Mouse (Mus musculus) kidney, embryonic 15.5 days (tissue): Measurements from ENCODE around the gene Spock2. TPM values are rescaled to one million over a fixed set of nuclear protein-coding genes. Genes with fewer than 3 reads are reported as not detected.
A peak's percentile ranks its signal among the peaks of the same experiment; 100 is the strongest.

Experiments used
- ATAC-seq: fragments of 200-750 bp; cut with Nextera tagmentation; replicated peaks from 2 replicates; pipeline ENCODE4 v1.8.0; 2017; ENCODE audit warnings: moderate TSS enrichment; ENCODE audit not compliant: low FRiP score
- H3K27ac ChIP-seq: fragments of 300-500 bp; sonication (generic); 2 replicates; pipeline ENCODE4 v1.5.1; 2015; ENCODE audit warnings: mild to moderate bottlenecking, inconsistent platforms
- H3K27me3 ChIP-seq: fragments of 300-500 bp; sonication (generic); 2 replicates; pipeline ENCODE4 v1.6.1; 2015; ENCODE audit warnings: inconsistent platforms
- H3K36me3 ChIP-seq: fragments of 300-500 bp; sonication (generic); 2 replicates; pipeline ENCODE4 v1.6.1; 2015; ENCODE audit warnings: inconsistent platforms
- H3K4me1 ChIP-seq: fragments of 300-500 bp; sonication (generic); 2 replicates; pipeline ENCODE4 v1.6.1; 2015; ENCODE audit warnings: inconsistent platforms
- H3K4me2 ChIP-seq: fragments of 300-500 bp; sonication (generic); 2 replicates; pipeline ENCODE4 v1.6.1; 2015; ENCODE audit warnings: moderate library complexity, mild to moderate bottlenecking, inconsistent platforms
- H3K4me3 ChIP-seq: fragments of 300-500 bp; sonication (generic); replicated peaks from 2 replicates; pipeline ENCODE4 v1.5.1; 2015; ENCODE audit warnings: mild to moderate bottlenecking, inconsistent platforms
- H3K9ac ChIP-seq: fragments of 300-500 bp; sonication (generic); 2 replicates; pipeline ENCODE4 v1.6.1; 2015; ENCODE audit warnings: mild to moderate bottlenecking, inconsistent platforms
- H3K9me3 ChIP-seq: fragments of 300-500 bp; sonication (generic); replicated peaks from 2 replicates; pipeline ENCODE4 v1.6.1; 2016; ENCODE audit warnings: inconsistent platforms
- whole genome bisulfite sequencing: fragments of 180-500 bp; shearing (Covaris S2); methylation state at CpG from one replicate; pipeline ENCODE4 v1.1.7; 2015; ENCODE audit warnings: mixed read lengths; 5-methylcytosine and 5-hydroxymethylcytosine counted together
- polyA plus RNA-seq: library from polyadenylated mRNA; unstranded; fragments of >200 nt; fragmentation: Nextera tagmentation; extraction: Ambion mirVana; gene quantifications from 2 replicates; pipeline ENCODE4 v1.2.1, GENCODE M21; 2015

Gene Spock2
- polyA plus RNA-seq, result 49.4 and 52.8 TPM in 2 replicates

DNA sequence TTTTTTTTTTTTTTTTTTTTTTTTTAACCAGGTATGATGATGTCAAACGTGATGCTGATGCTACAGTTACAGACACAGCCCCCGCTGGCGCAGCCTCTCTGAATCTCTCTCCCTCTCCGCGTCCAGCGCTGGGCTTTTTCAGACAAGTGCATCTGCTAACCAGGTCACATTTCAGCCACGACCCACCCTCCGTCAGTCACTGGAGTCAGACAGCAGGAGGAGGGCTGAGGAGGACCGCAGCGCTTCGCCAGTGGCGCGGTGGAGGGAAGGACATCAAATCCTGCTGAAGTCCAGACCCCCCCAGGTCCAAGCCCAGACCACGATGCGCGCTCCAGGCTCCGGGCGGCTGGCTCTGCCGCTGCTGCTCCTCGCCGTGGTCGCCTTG lies at the start of gene Spock2:
TSS of gene Spock2 (plus strand) at position 74 of the 385 bp plus-strand sequence.
- H3K27me3 ChIP-seq, result peaks cover 55% of the 10 kb centered on the region
- peaks cover 50% of the 10 kb centered on the region for H3K4me1 ChIP-seq
- H3K27ac ChIP-seq, result peak within 1 kb of the TSS; percentile 94
- 0% methylated on average over 22 of the region's 22 CpGs for WGBS
- no peaks in the 10 kb centered on the region for H3K36me3 ChIP-seq
- peak within 1 kb of the TSS; percentile 59 for H3K4me3 ChIP-seq
- H3K4me2 ChIP-seq, result peak within 1 kb of the TSS; percentile 93
- ATAC-seq, result peak; percentile 52
- H3K9ac ChIP-seq, result peak within 1 kb of the TSS; percentile 65
- H3K9me3 ChIP-seq, result no peaks in the 10 kb centered on the region

GRCm38 (mm10) chr10:60062173-60062572 lies 43.8 kb upstream of the Spock2 start:
- Histone ChIP-seq H3K27ac (peak overlapping the region; percentile 85), H3K9ac (no peak overlapping the region)
- 76% methylated on average over 5 of the region's 5 CpGs for WGBS

GRCm38 (mm10) chr10:60062931-60063330 lies 43.1 kb upstream of the Spock2 start:
- no peak; the same call in 1 of the 2 replicates for ATAC-seq
- peaks cover 3% of the 10 kb centered on the region; the same call in 1 of the 2 replicates for H3K36me3 ChIP-seq
- H3K4me1 ChIP-seq, result peaks cover 30% of the 10 kb centered on the region
- H3K4me3 ChIP-seq, result no peak overlapping the region
- 0 out of 2 replicates have a peak, but pooled peaks cover 2% of the 10 kb centered on the region for H3K9me3 ChIP-seq
- H3K27me3 ChIP-seq, result no peaks in the 10 kb centered on the region
- peak overlapping the region; percentile 85 for H3K27ac ChIP-seq
- H3K9ac ChIP-seq, result no peak overlapping the region
- no peak overlapping the region for H3K4me2 ChIP-seq
- 47% methylated on average over 5 of the region's 5 CpGs for WGBS

More at GRCm38 (mm10) chr10:60062173-60062572, 43.8 kb upstream of the Spock2 start:
- Histone ChIP-seq H3K4me3 (no peak overlapping the region), H3K9me3 (peaks cover 9% of the 10 kb centered on the region; the same call in 1 of the 2 replicates), H3K36me3 (peaks cover 8% of the 10 kb centered on the region), H3K27me3 (no peaks in the 10 kb centered on the region), H3K4me1 (peaks cover 30% of the 10 kb centered on the region), H3K4me2 (no peak overlapping the region)
- ATAC-seq, result peak; percentile 69

- 69% methylated on average over 3 of the region's 3 CpGs for WGBS
- no peak overlapping the region for H3K9ac ChIP-seq
- H3K36me3 ChIP-seq, result 0 out of 2 replicates have a peak, but pooled peaks cover 3% of the 10 kb centered on the region
- no peak; the same call in 1 of the 2 replicates for ATAC-seq
- H3K9me3 ChIP-seq, result no peaks in the 10 kb centered on the region
- H3K4me1 ChIP-seq, result peaks cover 25% of the 10 kb centered on the region
- no peak overlapping the region for H3K4me2 ChIP-seq
- H3K27ac ChIP-seq, result no peak overlapping the region
- H3K27me3 ChIP-seq, result no peaks in the 10 kb centered on the region
- no peak overlapping the region for H3K4me3 ChIP-seq
These were observed 39.5 kb upstream of the Spock2 start for GRCm38 (mm10) chr10:60066524-60066923.

DNA sequence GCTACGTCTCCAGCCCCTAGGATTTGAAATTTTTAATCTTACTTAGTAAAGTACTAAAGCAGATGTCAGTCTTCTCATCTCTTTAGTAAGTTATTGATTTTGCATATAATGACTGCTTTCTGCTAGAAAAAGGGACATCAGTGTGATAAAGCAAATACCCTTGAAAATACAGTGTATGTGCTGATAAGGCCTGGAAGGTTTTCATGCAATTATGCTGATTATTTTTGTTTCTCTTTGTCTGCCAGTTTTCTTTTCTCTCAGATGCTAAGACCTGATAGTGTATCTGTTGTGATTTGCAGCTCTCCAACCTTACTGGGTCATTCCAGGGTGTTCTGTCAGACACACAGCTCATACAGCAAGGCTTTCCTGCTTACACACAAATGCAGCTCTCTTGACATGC lies 30.9 kb upstream of the Spock2 start:
- H3K27me3 ChIP-seq, result no peaks in the 10 kb centered on the region
- WGBS, result 63% methylated on average over 1 of the region's 1 CpGs
- no peak overlapping the region for H3K4me3 ChIP-seq
- H3K4me2 ChIP-seq, result no peak overlapping the region
- no peak overlapping the region for H3K27ac ChIP-seq
- H3K9ac ChIP-seq, result no peak overlapping the region
- H3K4me1 ChIP-seq, result peaks cover 25% of the 10 kb centered on the region
- no peak for ATAC-seq
- no peaks in the 10 kb centered on the region for H3K9me3 ChIP-seq
- no peaks in the 10 kb centered on the region for H3K36me3 ChIP-seq

DNA sequence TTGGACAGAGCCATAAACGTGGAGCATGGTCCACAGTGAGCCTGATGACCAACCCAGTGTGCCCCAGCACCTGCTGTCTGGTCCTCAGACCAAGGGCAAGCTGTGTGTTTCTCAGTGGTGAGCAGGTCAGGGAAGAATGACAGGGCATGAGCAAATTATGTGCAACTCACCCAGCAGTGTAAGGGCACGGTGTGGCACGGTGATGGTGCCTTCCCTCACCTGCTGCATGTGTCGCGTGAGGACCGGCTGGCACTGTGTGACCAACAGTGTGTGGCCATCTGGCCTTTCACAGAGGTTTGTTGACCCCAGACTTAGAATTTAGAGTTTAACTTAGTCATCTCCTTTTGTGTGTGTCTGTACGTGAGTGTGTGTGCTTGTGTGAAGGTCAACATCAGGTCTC lies 28.8 kb upstream of the Spock2 start:
- H3K36me3 ChIP-seq, result no peaks in the 10 kb centered on the region
- H3K4me2 ChIP-seq, result no peak overlapping the region
- H3K27ac ChIP-seq, result peak overlapping the region; percentile 29; the same call in 1 of the 2 replicates
- no peak overlapping the region for H3K4me3 ChIP-seq
- H3K9ac ChIP-seq, result no peak overlapping the region
- no peaks in the 10 kb centered on the region for H3K9me3 ChIP-seq
- no peaks in the 10 kb centered on the region for H3K27me3 ChIP-seq
- no peak for ATAC-seq
- H3K4me1 ChIP-seq, result peaks cover 46% of the 10 kb centered on the region
- 83% methylated on average over 7 of the region's 7 CpGs for WGBS

GRCm38 (mm10) chr10:60077736-60078560 lies 28.1 kb upstream of the Spock2 start:
- ATAC-seq, result peak; percentile 78
- Histone ChIP-seq H3K4me3 (no peak overlapping the region), H3K9ac (no peak overlapping the region), H3K36me3 (no peaks in the 10 kb centered on the region), H3K4me2 (peak overlapping the region; percentile 21), H3K27ac (peak overlapping the region; percentile 29), H3K27me3 (no peaks in the 10 kb centered on the region), H3K4me1 (peaks cover 48% of the 10 kb centered on the region), H3K9me3 (no peaks in the 10 kb centered on the region)
- WGBS, result 26% methylated on average over 18 of the region's 18 CpGs

DNA sequence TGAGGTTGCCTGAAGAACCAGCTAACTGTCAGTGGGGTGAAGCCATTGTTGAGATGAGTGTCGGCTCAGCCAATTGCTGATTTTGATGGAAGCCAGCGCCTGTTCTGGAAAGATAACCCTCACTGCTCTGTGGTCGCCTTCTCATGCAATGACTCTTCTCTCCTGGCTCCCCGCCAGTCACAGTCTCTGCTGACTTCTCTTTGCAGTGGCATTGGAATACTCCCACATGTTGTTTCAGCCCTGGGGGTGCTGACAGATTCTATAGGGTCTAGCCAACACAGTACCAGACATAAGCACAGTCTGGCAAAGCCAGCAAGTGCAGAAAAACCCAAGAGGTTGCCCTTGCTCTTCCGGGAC lies 27.5 kb upstream of the Spock2 start:
- peak overlapping the region; percentile 21; the same call in 1 of the 2 replicates for H3K4me2 ChIP-seq
- H3K36me3 ChIP-seq, result no peaks in the 10 kb centered on the region
- peak overlapping the region; percentile 29; the same call in 1 of the 2 replicates for H3K27ac ChIP-seq
- no peak overlapping the region for H3K4me3 ChIP-seq
- H3K27me3 ChIP-seq, result no peaks in the 10 kb centered on the region
- no peaks in the 10 kb centered on the region for H3K9me3 ChIP-seq
- peaks cover 48% of the 10 kb centered on the region for H3K4me1 ChIP-seq
- no peak overlapping the region for H3K9ac ChIP-seq
- WGBS, result 23% methylated on average over 5 of the region's 5 CpGs
- peak; percentile 38; the same call in 1 of the 2 replicates for ATAC-seq

GRCm38 (mm10) chr10:60080171-60080570 lies 25.8 kb upstream of the Spock2 start:
- H3K27ac ChIP-seq, result 0 out of 2 replicates have a peak overlapping the region, but pooled peaks have one; percentile 64
- no peaks in the 10 kb centered on the region for H3K27me3 ChIP-seq
- no peak overlapping the region for H3K4me3 ChIP-seq
- H3K36me3 ChIP-seq, result no peaks in the 10 kb centered on the region
- ATAC-seq, result no peak
- no peak overlapping the region for H3K9ac ChIP-seq
- 66% methylated on average over 3 of the region's 3 CpGs for WGBS
- peaks cover 48% of the 10 kb centered on the region for H3K4me1 ChIP-seq
- H3K9me3 ChIP-seq, result no peaks in the 10 kb centered on the region
- H3K4me2 ChIP-seq, result no peak overlapping the region

DNA sequence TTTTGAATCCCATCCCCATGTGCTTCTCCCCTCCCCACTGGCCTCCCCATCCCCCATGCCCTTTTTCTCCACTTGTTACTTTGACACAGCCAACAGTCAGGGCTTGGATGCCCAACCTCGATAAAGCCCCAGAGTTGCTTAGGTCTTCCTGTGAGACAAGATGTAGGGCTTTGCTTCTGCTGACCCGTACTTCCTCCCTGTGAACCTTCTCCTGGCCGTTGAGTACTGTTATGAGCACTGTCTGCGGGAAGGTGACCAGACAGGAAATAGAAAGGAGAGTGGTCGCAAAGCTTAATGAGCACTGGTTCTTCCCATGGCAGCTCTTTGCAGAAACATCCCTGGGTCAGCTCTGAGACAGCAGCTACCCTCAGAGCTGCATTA lies 25.4 kb upstream of the Spock2 start:
- Histone ChIP-seq H3K27me3 (no peaks in the 10 kb centered on the region), H3K4me1 (peaks cover 48% of the 10 kb centered on the region), H3K4me2 (no peak overlapping the region), H3K4me3 (no peak overlapping the region), H3K27ac (peak overlapping the region; percentile 64), H3K9ac (no peak overlapping the region), H3K36me3 (no peaks in the 10 kb centered on the region), H3K9me3 (no peaks in the 10 kb centered on the region)
- WGBS, result 9% methylated on average over 5 of the region's 5 CpGs
- no peak for ATAC-seq

DNA sequence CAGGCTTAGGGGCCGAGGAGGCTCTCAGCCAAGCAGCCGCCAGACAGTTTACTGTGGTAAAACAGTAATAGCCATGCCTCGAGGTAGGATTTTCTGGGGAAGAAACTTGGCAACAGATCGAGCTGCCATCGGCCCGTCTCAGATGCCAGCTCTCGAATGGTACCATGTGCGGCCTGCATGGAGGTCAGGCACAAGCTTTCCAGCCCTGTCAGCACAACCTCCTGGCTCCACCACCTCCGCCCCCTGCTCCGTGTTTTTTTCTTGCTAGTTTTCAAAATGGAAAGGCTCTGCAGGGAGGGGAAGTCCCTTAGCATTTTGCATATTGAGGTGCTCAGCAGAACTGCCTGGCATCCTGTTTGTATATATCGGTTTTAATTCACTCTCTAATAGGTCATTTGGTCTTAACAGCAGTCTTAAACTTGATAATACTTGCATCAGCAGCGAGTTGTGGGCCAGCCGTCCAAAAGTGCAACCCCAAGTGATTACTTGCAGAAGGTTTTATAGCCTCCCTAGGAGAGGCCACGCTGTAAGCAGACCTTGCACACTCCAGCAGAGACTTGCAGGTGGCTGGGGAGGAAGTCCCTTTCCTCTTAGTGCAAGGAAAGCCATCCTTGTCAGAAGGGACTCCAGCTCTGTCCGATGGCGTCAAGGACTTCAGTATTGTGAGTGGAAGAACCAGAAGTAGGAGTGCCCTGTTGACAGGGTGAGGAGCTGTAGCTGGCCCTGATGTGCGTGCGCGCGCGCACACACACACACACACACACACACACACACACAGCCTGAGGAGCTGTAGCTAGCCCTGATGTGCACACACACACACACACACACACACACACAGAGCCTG lies 24.8 kb upstream of the Spock2 start:
- Histone ChIP-seq H3K9me3 (no peaks in the 10 kb centered on the region), H3K4me3 (no peak overlapping the region), H3K27me3 (no peaks in the 10 kb centered on the region), H3K4me2 (no peak overlapping the region), H3K4me1 (peaks cover 48% of the 10 kb centered on the region), H3K36me3 (no peaks in the 10 kb centered on the region), H3K9ac (no peak overlapping the region), H3K27ac (peak overlapping the region; percentile 64)
- 33% methylated on average over 21 of the region's 21 CpGs for WGBS
- no peak for ATAC-seq

- Histone ChIP-seq H3K4me3 (no peak overlapping the region), H3K27ac (peak overlapping the region; percentile 64), H3K4me2 (no peak overlapping the region), H3K4me1 (peaks cover 50% of the 10 kb centered on the region), H3K27me3 (no peaks in the 10 kb centered on the region), H3K9ac (no peak overlapping the region), H3K36me3 (no peaks in the 10 kb centered on the region), H3K9me3 (no peaks in the 10 kb centered on the region)
- no peak for ATAC-seq
- WGBS, result 28% methylated on average over 5 of the region's 5 CpGs
These were observed 24.1 kb upstream of the Spock2 start for GRCm38 (mm10) chr10:60081905-60082304.
